Mouse (Mus musculus): ENCODE results near the gene Kif13a. TPM values are rescaled to one million over a fixed set of nuclear protein-coding genes. Genes with fewer than 3 reads are reported as not detected.
A peak's percentile ranks its signal among the peaks of the same experiment; 100 is the strongest.

The Kif13a gene
- polyA plus RNA-seq, 1 experiment from 2014 or later: 16.1 TPM

GRCm38 (mm10) chr13:46909946-46910345, 19.7 kb downstream of the Kif13a start:
- no peak for DNase-seq (ENCODE audit: low spot score, missing footprints)
- no peak overlapping the region for H3K27ac ChIP-seq (ENCODE audit: low read depth, low read length)
- no peak overlapping the region for H3K4me2 ChIP-seq
- no peaks in the 10 kb centered on the region for H3K27me3 ChIP-seq (ENCODE audit: control insufficient read depth, insufficient read depth, low read length)
- no peak overlapping the region for H3K4me3 ChIP-seq (ENCODE audit: low read depth, low read length)
- no peak for ATAC-seq (ENCODE audit: low FRiP score)
- WGBS: 83% methylated on average over 3 of the region's 3 CpGs
- H3K9ac ChIP-seq (ENCODE audit: low read length): no peak overlapping the region
- H3K4me1 ChIP-seq (ENCODE audit: control insufficient read depth, insufficient read depth, low read length): peaks cover 10% of the 10 kb centered on the region
- H3K36me3 ChIP-seq (ENCODE audit: control insufficient read depth, insufficient read depth, low read length): no peaks in the 10 kb centered on the region
- no peaks in the 10 kb centered on the region for H3K9me3 ChIP-seq (ENCODE audit: control insufficient read depth, low read length)

DNA sequence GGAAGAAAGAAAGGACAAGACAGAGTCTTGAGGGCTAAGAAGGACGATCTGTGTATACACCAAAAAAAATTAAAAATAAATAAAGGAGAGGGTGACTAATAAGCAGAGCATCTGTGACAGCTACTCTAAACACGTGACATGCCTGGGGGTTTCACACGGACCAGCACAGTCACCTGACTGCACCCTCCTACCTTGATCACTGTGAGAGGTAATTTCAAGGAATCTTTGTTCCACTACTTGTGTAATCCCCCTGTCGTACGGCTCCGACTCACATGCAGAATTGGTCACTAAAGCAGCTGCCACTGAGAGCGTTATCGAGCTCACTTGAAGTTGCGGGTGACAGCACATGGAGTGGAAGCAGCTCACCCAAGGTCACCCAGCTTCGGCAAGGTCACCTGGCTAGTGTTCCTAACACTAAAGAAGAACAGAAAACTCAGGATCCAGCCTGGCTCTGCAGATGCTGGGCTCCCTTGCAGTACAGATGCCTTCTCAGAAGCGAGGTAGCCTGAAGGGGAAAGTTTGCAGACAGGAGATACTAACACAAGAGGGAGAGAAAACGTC, 20.6 kb downstream of the Kif13a start:
- Histone ChIP-seq H3K4me1 (ENCODE audit: control insufficient read depth, insufficient read depth, low read length) (peaks cover 10% of the 10 kb centered on the region), H3K4me2 (no peak overlapping the region), H3K4me3 (ENCODE audit: low read depth, low read length) (no peak overlapping the region), H3K27me3 (ENCODE audit: control insufficient read depth, insufficient read depth, low read length) (no peaks in the 10 kb centered on the region), H3K9ac (ENCODE audit: low read length) (no peak overlapping the region), H3K27ac (ENCODE audit: low read depth, low read length) (no peak overlapping the region), H3K36me3 (ENCODE audit: control insufficient read depth, insufficient read depth, low read length) (no peaks in the 10 kb centered on the region), H3K9me3 (ENCODE audit: control insufficient read depth, low read length) (no peaks in the 10 kb centered on the region)
- no peak for ATAC-seq (ENCODE audit: low FRiP score)
- DNase-seq (ENCODE audit: low spot score, missing footprints): no peak
- 83% methylated on average over 12 of the region's 12 CpGs for WGBS

GRCm38 (mm10) chr13:46908387-46908786, 21.3 kb downstream of the Kif13a start:
- Histone ChIP-seq H3K9ac (ENCODE audit: low read length) (no peak overlapping the region), H3K4me2 (no peak overlapping the region), H3K4me3 (ENCODE audit: low read depth, low read length) (no peak overlapping the region), H3K4me1 (ENCODE audit: control insufficient read depth, insufficient read depth, low read length) (peaks cover 10% of the 10 kb centered on the region), H3K36me3 (ENCODE audit: control insufficient read depth, insufficient read depth, low read length) (no peaks in the 10 kb centered on the region), H3K27me3 (ENCODE audit: control insufficient read depth, insufficient read depth, low read length) (no peaks in the 10 kb centered on the region), H3K27ac (ENCODE audit: low read depth, low read length) (no peak overlapping the region), H3K9me3 (ENCODE audit: control insufficient read depth, low read length) (no peaks in the 10 kb centered on the region)
- DNase-seq (ENCODE audit: low spot score, missing footprints) (no peak), ATAC-seq (ENCODE audit: low FRiP score) (no peak)
- WGBS: 85% methylated on average over 2 of the region's 2 CpGs

- H3K4me3 ChIP-seq (ENCODE audit: low read depth, low read length): no peak overlapping the region
- no peak overlapping the region for H3K4me2 ChIP-seq
- H3K36me3 ChIP-seq (ENCODE audit: control insufficient read depth, insufficient read depth, low read length): no peaks in the 10 kb centered on the region
- no peaks in the 10 kb centered on the region for H3K9me3 ChIP-seq (ENCODE audit: control insufficient read depth, low read length)
- no peak overlapping the region; the same call in 1 of the 2 replicates for H3K27ac ChIP-seq (ENCODE audit: low read depth, low read length)
- DNase-seq (ENCODE audit: low spot score, missing footprints): no peak
- 0 out of 2 replicates have a peak overlapping the region, but pooled peaks have one; percentile 5 for H3K9ac ChIP-seq (ENCODE audit: low read length)
- no peaks in the 10 kb centered on the region for H3K27me3 ChIP-seq (ENCODE audit: control insufficient read depth, insufficient read depth, low read length)
- WGBS: 64% methylated on average over 10 of the region's 10 CpGs
- ATAC-seq (ENCODE audit: low FRiP score): no peak
- peaks cover 10% of the 10 kb centered on the region for H3K4me1 ChIP-seq (ENCODE audit: control insufficient read depth, insufficient read depth, low read length)
Observed at GRCm38 (mm10) chr13:46907861-46908260, 21.8 kb downstream of the Kif13a start.

GRCm38 (mm10) chr13:46907115-46907514, 22.6 kb downstream of the Kif13a start:
- no peak overlapping the region for H3K9ac ChIP-seq (ENCODE audit: low read length)
- 87% methylated on average over 4 of the region's 4 CpGs for WGBS
- H3K27ac ChIP-seq (ENCODE audit: low read depth, low read length): no peak overlapping the region
- H3K36me3 ChIP-seq (ENCODE audit: control insufficient read depth, insufficient read depth, low read length): no peaks in the 10 kb centered on the region
- no peak for DNase-seq (ENCODE audit: low spot score, missing footprints)
- no peaks in the 10 kb centered on the region for H3K27me3 ChIP-seq (ENCODE audit: control insufficient read depth, insufficient read depth, low read length)
- no peak overlapping the region for H3K4me2 ChIP-seq
- peaks cover 10% of the 10 kb centered on the region for H3K4me1 ChIP-seq (ENCODE audit: control insufficient read depth, insufficient read depth, low read length)
- ATAC-seq (ENCODE audit: low FRiP score): no peak
- no peaks in the 10 kb centered on the region for H3K9me3 ChIP-seq (ENCODE audit: control insufficient read depth, low read length)
- no peak overlapping the region for H3K4me3 ChIP-seq (ENCODE audit: low read depth, low read length)

DNA sequence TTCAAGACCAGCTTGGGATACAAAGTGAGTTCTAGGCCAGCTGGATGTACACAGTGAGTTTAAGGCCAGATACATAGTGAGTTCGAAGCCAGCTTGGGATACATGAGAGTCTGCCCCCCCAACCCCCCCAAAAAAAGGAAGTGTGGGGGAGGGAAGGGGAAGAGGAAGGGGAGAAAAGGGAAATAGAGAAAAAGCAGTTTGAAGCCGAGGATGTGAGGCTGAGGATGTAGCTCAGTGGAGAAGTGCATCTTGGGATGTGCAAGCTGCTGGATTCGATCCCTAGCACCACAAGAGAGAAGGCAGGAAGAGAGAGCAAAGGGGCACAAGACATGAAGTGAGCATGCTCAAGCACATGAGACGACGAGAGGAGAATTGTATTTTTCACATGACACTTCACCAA, 23.7 kb downstream of the Kif13a start:
- DNase-seq (ENCODE audit: low spot score, missing footprints) (no peak), ATAC-seq (ENCODE audit: low FRiP score) (no peak)
- H3K27me3 ChIP-seq (ENCODE audit: control insufficient read depth, insufficient read depth, low read length): no peaks in the 10 kb centered on the region
- no peaks in the 10 kb centered on the region for H3K36me3 ChIP-seq (ENCODE audit: control insufficient read depth, insufficient read depth, low read length)
- H3K27ac ChIP-seq (ENCODE audit: low read depth, low read length): no peak overlapping the region
- peaks cover 6% of the 10 kb centered on the region for H3K4me1 ChIP-seq (ENCODE audit: control insufficient read depth, insufficient read depth, low read length)
- H3K4me2 ChIP-seq: no peak overlapping the region
- no peak overlapping the region for H3K9ac ChIP-seq (ENCODE audit: low read length)
- H3K9me3 ChIP-seq (ENCODE audit: control insufficient read depth, low read length): no peaks in the 10 kb centered on the region
- H3K4me3 ChIP-seq (ENCODE audit: low read depth, low read length): no peak overlapping the region
- 86% methylated on average over 5 of the region's 5 CpGs for WGBS

GRCm38 (mm10) chr13:46904982-46905621, 24.6 kb downstream of the Kif13a start:
- ATAC-seq (ENCODE audit: low FRiP score) (no peak), DNase-seq (ENCODE audit: low spot score, missing footprints) (no peak)
- Histone ChIP-seq H3K27ac (ENCODE audit: low read depth, low read length) (no peak overlapping the region), H3K9me3 (ENCODE audit: control insufficient read depth, low read length) (no peaks in the 10 kb centered on the region), H3K4me3 (ENCODE audit: low read depth, low read length) (no peak overlapping the region), H3K27me3 (ENCODE audit: control insufficient read depth, insufficient read depth, low read length) (no peaks in the 10 kb centered on the region), H3K36me3 (ENCODE audit: control insufficient read depth, insufficient read depth, low read length) (0 out of 2 replicates have a peak, but pooled peaks cover 2% of the 10 kb centered on the region), H3K9ac (ENCODE audit: low read length) (no peak overlapping the region), H3K4me2 (no peak overlapping the region), H3K4me1 (ENCODE audit: control insufficient read depth, insufficient read depth, low read length) (peaks cover 6% of the 10 kb centered on the region; the same call in 1 of the 2 replicates)
- WGBS: 94% methylated on average over 14 of the region's 14 CpGs

- Histone ChIP-seq H3K9me3 (ENCODE audit: control insufficient read depth, low read length) (no peaks in the 10 kb centered on the region), H3K4me3 (ENCODE audit: low read depth, low read length) (no peak overlapping the region), H3K4me2 (no peak overlapping the region), H3K36me3 (ENCODE audit: control insufficient read depth, insufficient read depth, low read length) (0 out of 2 replicates have a peak, but pooled peaks cover 2% of the 10 kb centered on the region), H3K9ac (ENCODE audit: low read length) (no peak overlapping the region), H3K4me1 (ENCODE audit: control insufficient read depth, insufficient read depth, low read length) (peaks cover 9% of the 10 kb centered on the region; the same call in 1 of the 2 replicates), H3K27ac (ENCODE audit: low read depth, low read length) (no peak overlapping the region), H3K27me3 (ENCODE audit: control insufficient read depth, insufficient read depth, low read length) (no peaks in the 10 kb centered on the region)
- 93% methylated on average over 7 of the region's 7 CpGs for WGBS
- ATAC-seq (ENCODE audit: low FRiP score) (no peak), DNase-seq (ENCODE audit: low spot score, missing footprints) (no peak)
Observed at GRCm38 (mm10) chr13:46902568-46903255, 27.0 kb downstream of the Kif13a start.

All from midbrain, embryonic 11.5 days (tissue).